Mouse (Mus musculus): ENCODE measurements around the gene Gm10720. TPM values are rescaled to one million over a fixed set of nuclear protein-coding genes. Genes with fewer than 3 reads are reported as not detected.
"Not testable (repeated sequence)": the region's sequence is repeated elsewhere in the genome, so short reads cannot be mapped to it uniquely, and the experiment has no call there.

Gene Gm10720
- polyA plus RNA-seq (2016; fragmentation: Nextera tagmentation; extraction: Ambion mirVana) = not detected in 2 replicates

- not testable (repeated sequence) for H3K27me3 ChIP-seq (replicated peaks; ENCODE audit: low read depth, poor library complexity, severe bottlenecking); H3K27ac ChIP-seq (replicated peaks); DNase-seq (ENCODE audit: low spot score); H3K9me3 ChIP-seq; H3K4me1 ChIP-seq; H3K36me3 ChIP-seq (replicated peaks); H3K4me3 ChIP-seq
- WGBS = 67% methylated on average over 5 of the region's 9 CpGs
Measured at GRCm38 (mm10) chr9:3015354-3015753, at the start of gene Gm10720. Gm10720 (plus strand) TSS chr9:3015654.

- H3K27ac ChIP-seq (replicated peaks); H3K27me3 ChIP-seq (replicated peaks; ENCODE audit: low read depth, poor library complexity, severe bottlenecking); H3K9me3 ChIP-seq; H3K36me3 ChIP-seq (replicated peaks); H3K4me1 ChIP-seq; H3K4me3 ChIP-seq: not testable (repeated sequence)
- DNase-seq (ENCODE audit: low spot score) = peak; percentile 8
- 73% methylated on average over 12 of the region's 12 CpGs for WGBS
Measured at GRCm38 (mm10) chr9:3000445-3000972, 14.9 kb upstream of the Gm10720 start, which contains the start of gene Gm10722. Gm10722 (plus strand) TSS chr9:3000922.

GRCm38 (mm10) chr9:3001006-3001405 lies 14.4 kb upstream of the Gm10720 start:
- WGBS = 65% methylated on average over 8 of the region's 8 CpGs
- H3K27me3 ChIP-seq (replicated peaks; ENCODE audit: low read depth, poor library complexity, severe bottlenecking); H3K4me3 ChIP-seq; DNase-seq (ENCODE audit: low spot score); H3K27ac ChIP-seq (replicated peaks); H3K4me1 ChIP-seq; H3K36me3 ChIP-seq (replicated peaks): not testable (repeated sequence)
- peaks cover 10% of the 10 kb centered on the region for H3K9me3 ChIP-seq

GRCm38 (mm10) chr9:3001948-3002659 lies 13.3 kb upstream of the Gm10720 start:
- H3K4me3 ChIP-seq; H3K27me3 ChIP-seq (replicated peaks; ENCODE audit: low read depth, poor library complexity, severe bottlenecking); H3K36me3 ChIP-seq (replicated peaks); H3K27ac ChIP-seq (replicated peaks); DNase-seq (ENCODE audit: low spot score); H3K4me1 ChIP-seq: not testable (repeated sequence)
- 67% methylated on average over 9 of the region's 11 CpGs for WGBS
- peaks cover 10% of the 10 kb centered on the region for H3K9me3 ChIP-seq

GRCm38 (mm10) chr9:3002794-3003396 lies 12.6 kb upstream of the Gm10720 start, which contains the start of gene Gm11168:
Gm11168 (plus strand) TSS chr9:3003346.
- H3K36me3 ChIP-seq (replicated peaks); DNase-seq (ENCODE audit: low spot score): not testable (repeated sequence)
- 72% methylated on average over 6 of the region's 14 CpGs for WGBS

GRCm38 (mm10) chr9:3006179-3006578 lies 9.3 kb upstream of the Gm10720 start:
- DNase-seq (ENCODE audit: low spot score); H3K27me3 ChIP-seq (replicated peaks; ENCODE audit: low read depth, poor library complexity, severe bottlenecking); H3K27ac ChIP-seq (replicated peaks); H3K36me3 ChIP-seq (replicated peaks); H3K4me3 ChIP-seq; H3K4me1 ChIP-seq: not testable (repeated sequence)
- WGBS = 84% methylated on average over 1 of the region's 5 CpGs
- peaks cover 15% of the 10 kb centered on the region for H3K9me3 ChIP-seq

More at GRCm38 (mm10) chr9:3002794-3003396, 12.6 kb upstream of the Gm10720 start, which contains the start of gene Gm11168:
- H3K9me3 ChIP-seq = peaks cover 13% of the 10 kb centered on the region
- not testable (repeated sequence) for H3K4me3 ChIP-seq; H3K27me3 ChIP-seq (replicated peaks; ENCODE audit: low read depth, poor library complexity, severe bottlenecking); H3K27ac ChIP-seq (replicated peaks); H3K4me1 ChIP-seq

- H3K4me3 ChIP-seq; H3K36me3 ChIP-seq (replicated peaks); H3K27ac ChIP-seq (replicated peaks); H3K4me1 ChIP-seq; H3K27me3 ChIP-seq (replicated peaks; ENCODE audit: low read depth, poor library complexity, severe bottlenecking); DNase-seq (ENCODE audit: low spot score): not testable (repeated sequence)
- WGBS = 71% methylated on average over 8 of the region's 8 CpGs
- peaks cover 15% of the 10 kb centered on the region for H3K9me3 ChIP-seq
Measured at GRCm38 (mm10) chr9:3006636-3007035, 8.8 kb upstream of the Gm10720 start.

- not testable (repeated sequence) for DNase-seq (ENCODE audit: low spot score)
Measured at GRCm38 (mm10) chr9:3007272-3007671, 8.2 kb upstream of the Gm10720 start.

GRCm38 (mm10) chr9:3009331-3009730 lies 6.1 kb upstream of the Gm10720 start:
- H3K4me1 ChIP-seq; DNase-seq (ENCODE audit: low spot score); H3K27me3 ChIP-seq (replicated peaks; ENCODE audit: low read depth, poor library complexity, severe bottlenecking); H3K4me3 ChIP-seq; H3K27ac ChIP-seq (replicated peaks); H3K9me3 ChIP-seq; H3K36me3 ChIP-seq (replicated peaks): not testable (repeated sequence)
- WGBS = no CpG with 5 or more reads among the region's 5 CpGs

More at GRCm38 (mm10) chr9:3007272-3007671, 8.2 kb upstream of the Gm10720 start:
- H3K4me3 ChIP-seq; H3K4me1 ChIP-seq; H3K27me3 ChIP-seq (replicated peaks; ENCODE audit: low read depth, poor library complexity, severe bottlenecking); H3K27ac ChIP-seq (replicated peaks); H3K36me3 ChIP-seq (replicated peaks): not testable (repeated sequence)
- peaks cover 11% of the 10 kb centered on the region for H3K9me3 ChIP-seq
- 79% methylated on average over 8 of the region's 9 CpGs for WGBS

- H3K36me3 ChIP-seq (replicated peaks); H3K27ac ChIP-seq (replicated peaks); H3K27me3 ChIP-seq (replicated peaks; ENCODE audit: low read depth, poor library complexity, severe bottlenecking); DNase-seq (ENCODE audit: low spot score); H3K9me3 ChIP-seq; H3K4me1 ChIP-seq; H3K4me3 ChIP-seq: not testable (repeated sequence)
- 80% methylated on average over 3 of the region's 7 CpGs for WGBS
Measured at GRCm38 (mm10) chr9:3012054-3012621, 3.3 kb upstream of the Gm10720 start.

GRCm38 (mm10) chr9:3012733-3013279 lies 2.6 kb upstream of the Gm10720 start, which contains the start of gene Gm10721:
Gm10721 (plus strand) TSS chr9:3013140.
- DNase-seq (ENCODE audit: low spot score); H3K4me1 ChIP-seq; H3K27me3 ChIP-seq (replicated peaks; ENCODE audit: low read depth, poor library complexity, severe bottlenecking); H3K4me3 ChIP-seq; H3K9me3 ChIP-seq; H3K36me3 ChIP-seq (replicated peaks); H3K27ac ChIP-seq (replicated peaks): not testable (repeated sequence)
- WGBS = no CpG with 5 or more reads among the region's 11 CpGs

- not testable (repeated sequence) for H3K9me3 ChIP-seq; H3K36me3 ChIP-seq (replicated peaks); H3K27ac ChIP-seq (replicated peaks); H3K27me3 ChIP-seq (replicated peaks; ENCODE audit: low read depth, poor library complexity, severe bottlenecking); DNase-seq (ENCODE audit: low spot score); H3K4me1 ChIP-seq; H3K4me3 ChIP-seq
- 72% methylated on average over 6 of the region's 6 CpGs for WGBS
Measured at GRCm38 (mm10) chr9:3015896-3016295, 442 bp downstream of the Gm10720 start.
